Mouse (Mus musculus): ENCODE data around the gene Rbck1. TPM values are rescaled to one million over a fixed set of nuclear protein-coding genes. Genes with fewer than 3 reads are reported as not detected.
A peak's percentile ranks its signal among the peaks of the same experiment; 100 is the strongest.

Rbck1 gene
- polyA plus RNA-seq, 1 experiment = 246 TPM

- TF ChIP-seq POLR2A (IDR thresholded peaks at IDR 0.05; ENCODE audit: borderline replicate concordance, extremely low read depth, insufficient read depth, insufficient read length, poor library complexity, severe bottlenecking) = no peak
- peak; percentile 78 for TF ChIP-seq CTCF (IDR thresholded peaks at IDR 0.05; ENCODE audit: borderline replicate concordance, extremely low read depth, insufficient read depth, insufficient read length)
- DNase-seq (ENCODE audit: low read depth) = peak; percentile 88
Observed at GRCm38 (mm10) chr2:152343329-152344213, 11.1 kb upstream of the Rbck1 start, which contains the start of gene Trib3. TSS of gene Trib3 (minus strand) at chr2:152344032.

DNA sequence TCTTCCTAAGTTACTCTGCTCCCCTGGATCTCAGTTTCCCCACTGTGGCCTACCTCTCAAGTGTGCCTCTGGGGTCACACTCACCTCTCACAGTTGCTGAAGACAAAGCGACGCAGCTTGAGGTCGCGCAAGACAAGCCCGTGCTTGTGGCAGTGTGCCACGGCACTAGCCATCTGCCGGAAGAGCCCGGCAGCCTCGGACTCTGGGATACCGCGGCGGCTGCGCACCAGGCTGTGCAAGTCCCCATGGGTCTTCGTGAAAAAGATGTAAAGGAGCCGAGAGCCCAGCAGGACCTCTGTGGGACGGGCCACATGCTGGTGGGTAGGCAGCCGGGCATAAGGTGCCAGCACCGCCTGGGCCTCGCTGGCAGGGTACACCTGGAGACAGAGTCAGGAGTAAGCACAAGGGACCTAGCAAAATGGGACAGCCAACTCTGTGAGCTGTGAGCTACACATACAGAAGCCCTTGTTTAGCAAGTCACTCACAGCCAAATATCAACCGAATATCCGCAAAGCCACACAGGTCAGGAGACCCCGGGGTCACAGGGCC, 7.3 kb upstream of the Rbck1 start:
- TF ChIP-seq CTCF (IDR thresholded peaks at IDR 0.05; ENCODE audit: borderline replicate concordance, extremely low read depth, insufficient read depth, insufficient read length) (no peak), POLR2A (IDR thresholded peaks at IDR 0.05; ENCODE audit: borderline replicate concordance, extremely low read depth, insufficient read depth, insufficient read length, poor library complexity, severe bottlenecking) (no peak)
- DNase-seq (ENCODE audit: low read depth) = no peak

- no peak for TF ChIP-seq POLR2A (IDR thresholded peaks at IDR 0.05; ENCODE audit: borderline replicate concordance, extremely low read depth, insufficient read depth, insufficient read length, poor library complexity, severe bottlenecking)
- TF ChIP-seq CTCF (IDR thresholded peaks at IDR 0.05; ENCODE audit: borderline replicate concordance, extremely low read depth, insufficient read depth, insufficient read length) = no peak
- no peak for DNase-seq (ENCODE audit: low read depth)
Observed at GRCm38 (mm10) chr2:152338319-152338718, 5.9 kb upstream of the Rbck1 start.

- no peak for TF ChIP-seq POLR2A (IDR thresholded peaks at IDR 0.05; ENCODE audit: borderline replicate concordance, extremely low read depth, insufficient read depth, insufficient read length, poor library complexity, severe bottlenecking)
- no peak for TF ChIP-seq CTCF (IDR thresholded peaks at IDR 0.05; ENCODE audit: borderline replicate concordance, extremely low read depth, insufficient read depth, insufficient read length)
- no peak for DNase-seq (ENCODE audit: low read depth)
Observed at GRCm38 (mm10) chr2:152337591-152338212, 5.2 kb upstream of the Rbck1 start.

GRCm38 (mm10) chr2:152336856-152337255, 4.4 kb upstream of the Rbck1 start:
- no peak for TF ChIP-seq POLR2A (IDR thresholded peaks at IDR 0.05; ENCODE audit: borderline replicate concordance, extremely low read depth, insufficient read depth, insufficient read length, poor library complexity, severe bottlenecking)
- TF ChIP-seq CTCF (IDR thresholded peaks at IDR 0.05; ENCODE audit: borderline replicate concordance, extremely low read depth, insufficient read depth, insufficient read length) = no peak
- no peak for DNase-seq (ENCODE audit: low read depth)

DNA sequence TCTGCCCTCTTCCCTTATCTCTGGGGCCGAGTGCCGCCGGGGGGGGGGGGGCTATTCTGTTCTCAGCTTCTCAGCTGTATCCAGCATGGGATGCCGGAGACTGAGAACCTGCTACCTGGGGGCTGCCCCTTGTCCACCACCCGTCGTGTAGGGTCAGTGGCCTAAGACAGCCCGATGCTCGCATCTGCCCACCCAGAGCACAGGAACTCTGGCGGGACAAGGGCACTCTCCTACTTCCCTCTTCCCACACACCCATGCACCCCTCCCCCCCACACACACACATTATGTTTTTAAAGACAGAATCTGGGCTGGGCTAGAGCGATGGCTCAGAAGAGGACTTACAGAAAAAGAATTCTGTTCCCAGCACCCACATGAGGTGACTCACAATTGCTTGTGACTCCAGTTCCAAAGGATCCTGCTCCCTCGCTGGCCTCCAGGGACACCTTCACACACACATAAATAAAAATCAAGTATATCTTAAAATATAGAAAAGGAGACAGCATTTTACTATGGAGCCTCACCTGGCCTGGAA, 2.9 kb upstream of the Rbck1 start:
- DNase-seq (ENCODE audit: low read depth) = no peak
- TF ChIP-seq POLR2A (IDR thresholded peaks at IDR 0.05; ENCODE audit: borderline replicate concordance, extremely low read depth, insufficient read depth, insufficient read length, poor library complexity, severe bottlenecking) (no peak), CTCF (IDR thresholded peaks at IDR 0.05; ENCODE audit: borderline replicate concordance, extremely low read depth, insufficient read depth, insufficient read length) (no peak)

GRCm38 (mm10) chr2:152333345-152334006, 1.0 kb upstream of the Rbck1 start:
- DNase-seq (ENCODE audit: low read depth) = no peak
- no peak for TF ChIP-seq POLR2A (IDR thresholded peaks at IDR 0.05; ENCODE audit: borderline replicate concordance, extremely low read depth, insufficient read depth, insufficient read length, poor library complexity, severe bottlenecking)
- TF ChIP-seq CTCF (IDR thresholded peaks at IDR 0.05; ENCODE audit: borderline replicate concordance, extremely low read depth, insufficient read depth, insufficient read length) = no peak

DNA sequence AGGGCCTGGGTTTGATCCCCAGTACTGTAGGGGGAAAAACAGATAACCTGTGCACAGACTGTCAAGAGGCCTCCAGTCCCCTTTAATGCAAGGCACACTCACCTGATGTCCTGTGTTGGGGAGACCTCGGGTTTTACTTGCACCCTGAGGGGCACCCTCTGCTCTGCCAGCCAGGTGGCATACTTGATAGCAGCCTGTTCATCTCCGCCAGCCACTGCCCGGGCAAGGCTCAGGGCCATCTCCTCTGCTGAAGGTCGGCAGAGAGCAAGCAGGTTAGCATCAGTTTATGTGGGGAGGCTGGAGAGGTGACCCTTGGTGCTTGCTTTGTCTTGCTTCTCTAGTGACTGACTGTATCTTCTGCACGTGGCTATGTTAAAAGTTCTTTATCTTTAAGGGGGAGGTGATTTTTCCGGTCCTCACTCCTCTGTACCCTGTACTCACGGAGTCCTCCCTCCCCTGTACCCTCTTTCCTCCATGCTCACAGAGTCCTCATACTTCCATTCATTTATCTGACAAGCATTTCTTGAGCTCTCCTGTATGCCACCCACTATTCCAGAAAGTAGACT, 1.5 kb downstream of the Rbck1 start:
- no peak for DNase-seq (ENCODE audit: low read depth)
- TF ChIP-seq CTCF (IDR thresholded peaks at IDR 0.05; ENCODE audit: borderline replicate concordance, extremely low read depth, insufficient read depth, insufficient read length) (no peak), POLR2A (IDR thresholded peaks at IDR 0.05; ENCODE audit: borderline replicate concordance, extremely low read depth, insufficient read depth, insufficient read length, poor library complexity, severe bottlenecking) (no peak)

DNA sequence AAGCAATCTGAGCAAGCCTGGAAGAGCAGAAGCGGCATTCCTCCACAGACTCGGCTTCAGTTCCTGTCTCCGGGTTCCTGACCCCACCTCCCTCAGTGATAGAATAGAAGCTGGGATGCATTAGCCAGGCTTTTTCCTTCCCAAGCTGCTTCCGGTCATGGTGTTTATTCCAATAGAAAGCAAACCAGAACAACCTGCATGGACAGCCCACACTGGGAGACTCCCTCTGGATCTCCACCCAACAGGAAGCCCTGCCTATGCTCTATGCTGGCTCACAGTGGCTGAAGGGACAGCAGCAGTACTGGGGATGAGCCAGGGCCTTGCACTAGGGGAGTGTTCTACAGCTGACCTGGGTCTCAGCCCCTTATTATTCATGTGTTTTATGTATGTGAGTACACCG, 4.5 kb downstream of the Rbck1 start:
- no peak for TF ChIP-seq CTCF (IDR thresholded peaks at IDR 0.05; ENCODE audit: borderline replicate concordance, extremely low read depth, insufficient read depth, insufficient read length)
- TF ChIP-seq POLR2A (IDR thresholded peaks at IDR 0.05; ENCODE audit: borderline replicate concordance, extremely low read depth, insufficient read depth, insufficient read length, poor library complexity, severe bottlenecking) = no peak
- DNase-seq (ENCODE audit: low read depth) = no peak

DNA sequence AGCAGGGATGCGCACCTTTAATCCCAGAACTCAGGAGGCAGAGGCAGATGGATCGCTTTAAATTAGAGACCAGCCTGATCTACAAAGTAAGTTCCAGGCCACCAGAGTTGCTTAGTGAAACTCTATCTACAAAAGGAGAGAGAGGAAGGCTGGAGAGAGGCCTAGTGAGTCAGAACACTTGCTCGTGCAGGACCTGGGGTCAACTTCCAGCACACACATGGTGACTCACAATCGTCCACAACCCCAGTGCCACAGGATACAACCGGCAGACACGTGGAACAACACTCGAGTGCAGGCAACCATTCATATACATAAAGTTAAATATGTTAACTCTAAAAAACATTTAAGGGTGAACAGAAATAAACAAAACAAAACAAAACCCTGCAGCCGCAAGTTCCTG, 5.8 kb downstream of the Rbck1 start:
- TF ChIP-seq CTCF (IDR thresholded peaks at IDR 0.05; ENCODE audit: borderline replicate concordance, extremely low read depth, insufficient read depth, insufficient read length) (no peak), POLR2A (IDR thresholded peaks at IDR 0.05; ENCODE audit: borderline replicate concordance, extremely low read depth, insufficient read depth, insufficient read length, poor library complexity, severe bottlenecking) (no peak)

More for the DNA sequence above, 5.8 kb downstream of the Rbck1 start:
- DNase-seq (ENCODE audit: low read depth) = no peak

All from brain, embryonic 14.5 days (tissue).